20 mouse cellular contexts compared by ENCODE assay signal in genomic region chr12:12837775-12838174, GRCm38 (mm10).
"Had no signal": no experiment of that assay in that cellular context is flagged by ENCODE, and none has a peak within 500 bp of the region (broad histone marks: within the 10 kb centered on the region; RNA-seq: fewer than 3 reads in every experiment).

No protein-coding gene starts in this region.

- H3K36me3 ChIP-seq: kidney, embryonic 15.5 days; limb, embryonic 12.5 days; limb, embryonic 15.5 days; liver, embryonic 12.5 days; liver, embryonic 15.5 days; lung, embryonic 15.5 days had no signal

- H3K27ac ChIP-seq: kidney, embryonic 15.5 days; limb, embryonic 12.5 days; limb, embryonic 15.5 days; liver, embryonic 12.5 days; liver, embryonic 15.5 days; lung, embryonic 15.5 days; stomach, postnatal 0 days had no signal

- H3K4me3 ChIP-seq: kidney, embryonic 15.5 days; limb, embryonic 12.5 days; limb, embryonic 15.5 days; liver, embryonic 12.5 days; liver, embryonic 15.5 days; lung, embryonic 15.5 days had no signal

- H3K4me1 ChIP-seq: liver, embryonic 15.5 days had no signal

- ATAC-seq: intestine, postnatal 0 days; liver, embryonic 12.5 days had no signal

- H3K4me2 ChIP-seq: kidney, embryonic 15.5 days; limb, embryonic 12.5 days; limb, embryonic 15.5 days; liver, embryonic 12.5 days; liver, embryonic 15.5 days; lung, embryonic 15.5 days; midbrain, embryonic 11.5 days had no signal

- H3K27me3 ChIP-seq: kidney, embryonic 15.5 days; limb, embryonic 15.5 days; liver, embryonic 12.5 days; liver, embryonic 15.5 days; lung, embryonic 15.5 days had no signal

- H3K9me3 ChIP-seq: kidney, embryonic 15.5 days; limb, embryonic 15.5 days; liver, embryonic 12.5 days; liver, embryonic 15.5 days; lung, embryonic 15.5 days had no signal

- H3K9ac ChIP-seq: kidney, embryonic 15.5 days; limb, embryonic 12.5 days; limb, embryonic 15.5 days; liver, embryonic 12.5 days; liver, embryonic 15.5 days; lung, embryonic 15.5 days had no signal

- DNase-seq: kidney, adult 8-10 months; kidney, postnatal 10 days; kidney, postnatal 36 days; left cerebral cortex, postnatal 4 days; lung, adult 18-20 months; lung, postnatal 10 days; lung, postnatal 36 days; midbrain, embryonic 14.5 days; retina, postnatal 1 day; right cerebral cortex, postnatal 4 days; thymus, postnatal 25 days had no signal
